Mouse (Mus musculus) left cerebral cortex, adult 9 months (tissue): ENCODE measurements around the gene Olfr547.

Source experiments
- DNase-seq, 2 experiments: peaks; one replicate each; pipeline ENCODE4 v3.0.0; 2022; ENCODE audit warnings: low spot score in 2 of 2

The Olfr547 gene

DNA sequence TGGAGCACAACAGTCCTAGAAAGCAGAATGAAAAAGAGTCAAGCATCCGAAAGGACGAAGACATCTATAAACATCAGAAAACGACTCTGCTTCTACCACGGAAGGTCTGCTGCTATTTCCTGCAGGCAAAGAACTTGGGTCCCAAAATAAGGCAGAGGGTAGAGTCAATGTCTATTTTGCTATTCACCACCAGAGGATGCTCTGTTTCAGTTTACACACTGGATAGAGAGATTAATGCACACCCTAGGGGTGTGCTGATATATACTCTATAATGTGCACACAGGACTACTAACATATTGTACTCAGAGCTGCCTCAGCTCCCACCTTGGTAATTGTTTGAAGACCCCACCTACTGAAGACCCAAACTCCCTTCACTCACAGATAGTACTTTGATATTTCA, 31.7 kb downstream of the Olfr547 start:
- no peak for DNase-seq

- no peak for DNase-seq
Observed at GRCm38 (mm10) chr7:102571142-102571541, 36.6 kb downstream of the Olfr547 start, which contains the start of gene Olfr550. Gene Olfr550, plus strand, starts transcription at chr7:102571442.

GRCm38 (mm10) chr7:102573174-102573830, 38.8 kb downstream of the Olfr547 start:
- DNase-seq: no peak

DNA sequence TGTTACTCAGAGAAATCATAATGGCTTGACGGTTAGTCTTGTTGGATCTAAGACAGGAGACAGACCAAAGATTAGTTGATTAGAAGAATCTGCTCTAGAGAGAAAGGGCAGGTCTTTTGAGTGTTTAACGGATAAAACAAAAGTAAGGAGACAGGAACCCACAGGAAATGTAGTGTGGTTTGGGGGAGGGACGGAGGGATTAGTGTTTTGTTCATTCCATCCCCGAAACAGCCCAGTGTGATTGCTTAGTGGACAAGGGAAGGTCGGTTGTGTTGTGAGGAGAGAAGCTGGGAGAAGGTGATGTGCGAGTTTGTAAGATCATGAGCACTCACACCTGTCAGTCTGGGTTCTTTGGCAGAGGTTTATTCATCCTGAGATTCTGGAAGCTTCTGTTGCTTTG, 41.4 kb downstream of the Olfr547 start:
- no peak for DNase-seq
